Mouse (Mus musculus) hematopoietic multipotent progenitor cell, adult 10-12 weeks (in vitro differentiated cells): ENCODE results near the gene Kcnk3. TPM values are rescaled to one million over a fixed set of nuclear protein-coding genes. Genes with fewer than 3 reads are reported as not detected.

Source experiments
- polyA plus RNA-seq: library from polyadenylated mRNA; stranded (reverse); fragments of >175 nt; gene quantifications from 2 replicates; pipeline ENCODE4 v1.2.3, GENCODE M21; 2012; ENCODE audit warnings: low replicate concordance

The Kcnk3 gene
- 0.28 and 0.60 TPM in 2 replicates for polyA plus RNA-seq

GRCm38 (mm10) chr5:30587681-30588300 lies at the start of gene Kcnk3:
TSS of gene Kcnk3 (plus strand) at chr5:30588170.

GRCm38 (mm10) chr5:30545698-30546097 lies 42.3 kb upstream of the Kcnk3 start, which contains the start of gene Cib4:
TSS of gene Cib4 (minus strand) at chr5:30545836.

DNA sequence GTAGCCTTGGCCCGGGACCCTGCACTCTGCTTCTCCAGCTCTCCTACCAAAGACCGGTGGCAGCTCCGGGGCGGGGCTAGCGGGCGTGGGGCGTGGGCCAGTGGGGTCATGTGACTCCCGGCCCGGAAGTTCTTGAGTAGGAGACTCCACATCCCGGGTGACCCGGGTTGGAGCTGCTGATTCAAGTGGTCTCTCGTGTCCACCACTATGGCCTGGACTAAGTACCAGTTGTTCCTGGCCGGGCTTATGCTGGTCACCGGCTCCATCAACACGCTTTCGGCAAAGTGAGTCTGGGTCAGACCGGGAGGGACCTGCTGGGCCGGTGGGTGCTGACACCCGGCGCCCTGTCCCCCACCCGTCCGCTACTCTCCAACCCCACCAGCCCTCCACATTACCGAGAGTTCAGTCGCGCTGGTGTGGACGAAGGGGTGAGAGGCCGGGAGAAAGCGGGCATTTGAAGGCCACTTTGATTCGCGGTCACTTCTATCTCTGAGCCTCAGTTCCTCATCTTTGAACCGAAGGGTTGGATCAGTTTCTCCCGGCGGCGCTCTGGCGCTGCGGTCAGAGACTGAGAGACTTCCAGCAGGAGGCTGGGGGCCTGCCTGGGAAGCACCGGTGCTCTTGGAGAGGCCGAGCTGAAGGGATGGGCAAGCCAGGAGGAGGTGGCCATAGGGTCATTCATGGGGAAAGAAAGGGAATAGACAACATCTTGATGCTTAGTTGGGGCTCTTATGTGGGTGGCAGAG lies 60.0 kb downstream of the Kcnk3 start, which contains the start of gene Slc35f6:
Gene Slc35f6 (plus strand): TSS at position 119 of the 746 bp plus-strand sequence.

GRCm38 (mm10) chr5:30666391-30667195 lies 78.6 kb downstream of the Kcnk3 start, which contains the start of gene Cenpa:
TSS of gene Cenpa (plus strand) at chr5:30666777.

Other genes with a start within 250 kb of the Kcnk3 start
- gene Otof, start 126.2 kb upstream of the Kcnk3 start, polyA plus RNA-seq = 0.04 and 0.10 TPM in 2 replicates
- gene 1700001C02Rik, start 122.1 kb upstream of the Kcnk3 start, polyA plus RNA-seq = not detected in 2 replicates
- not detected in 2 replicates for gene Cib4, start 42.3 kb upstream of the Kcnk3 start, polyA plus RNA-seq
- gene Slc35f6, start 59.8 kb downstream of the Kcnk3 start, polyA plus RNA-seq = 17.5 and 27.8 TPM in 2 replicates
- 109 and 110 TPM in 2 replicates for gene Cenpa, start 78.6 kb downstream of the Kcnk3 start, polyA plus RNA-seq
- 0.25 and 0.65 TPM in 2 replicates for gene Dpysl5, start 123.4 kb downstream of the Kcnk3 start, polyA plus RNA-seq
- 23.5 and 47.1 TPM in 2 replicates for gene Mapre3, start 226.5 kb downstream of the Kcnk3 start, polyA plus RNA-seq